Mouse (Mus musculus) left cerebral cortex, adult 18-20 months (tissue): ENCODE measurements around the gene Nek1. TPM values are rescaled to one million over a fixed set of nuclear protein-coding genes. Genes with fewer than 3 reads are reported as not detected.
A peak's percentile ranks its signal among the peaks of the same experiment; 100 is the strongest.

Experiments
- DNase-seq, 2 experiments: peaks; one replicate each; pipeline ENCODE4 v3.0.0; 2021 to 2022; ENCODE audit warnings: low spot score in 2 of 2, mixed read lengths in 1 of 2
- long read RNA-seq, 2 experiments: library from polyadenylated mRNA; stranded (forward); transcript quantifications; one replicate each; pipeline ENCODE4 v2.0.0; 2021
- total RNA-seq, 2 experiments: library from RNA; stranded (reverse); gene quantifications; 2 replicates each; pipeline ENCODE4 v1.2.3; 2021

The Nek1 gene
- total RNA-seq, result 10 to 100 TPM; 26.9 to 30.6 TPM
- long read RNA-seq, experiment 1, full-length matches to known transcripts, result 3 of 3 reads
- long read RNA-seq, experiment 1, partial matches to known transcripts, result 0 of 3 reads
- long read RNA-seq, experiment 1, other reads (novel, unspliced or antisense), result 0 of 3 reads
- long read RNA-seq, experiment 2, full-length matches to known transcripts, result 3 of 8 reads
- long read RNA-seq, experiment 2, partial matches to known transcripts, result 4 of 8 reads
- long read RNA-seq, experiment 2, other reads (novel, unspliced or antisense), result 1 of 8 reads

GRCm38 (mm10) chr8:60992910-60993638, at the start of gene Nek1:
Nek1 (plus strand) TSS chr8:60993195.
- DNase-seq, result peak; percentile 99

- DNase-seq, result no peak
These were observed 45.5 kb upstream of the Nek1 start for GRCm38 (mm10) chr8:60947503-60947902.

- DNase-seq, result no peak
These were observed 43.1 kb upstream of the Nek1 start for GRCm38 (mm10) chr8:60949859-60950258.

- DNase-seq, result no peak
These were observed 41.7 kb upstream of the Nek1 start for GRCm38 (mm10) chr8:60951271-60951670.

- DNase-seq, result no peak
These were observed 41.2 kb upstream of the Nek1 start for GRCm38 (mm10) chr8:60951757-60952156.

GRCm38 (mm10) chr8:60952803-60953202, 40.2 kb upstream of the Nek1 start:
- no peak for DNase-seq

GRCm38 (mm10) chr8:60954281-60955014, 38.5 kb upstream of the Nek1 start:
- peak; percentile 61 to 76 for DNase-seq

- DNase-seq, result no peak
These were observed 36.1 kb upstream of the Nek1 start for GRCm38 (mm10) chr8:60956847-60957246.

- no peak for DNase-seq
These were observed 30.2 kb upstream of the Nek1 start for GRCm38 (mm10) chr8:60962763-60963162.

GRCm38 (mm10) chr8:60963931-60964330, 29.1 kb upstream of the Nek1 start:
- DNase-seq, result no peak

- DNase-seq, result no peak
These were observed 28.5 kb upstream of the Nek1 start for GRCm38 (mm10) chr8:60964518-60964917.

- no peak for DNase-seq
These were observed 27.7 kb upstream of the Nek1 start for GRCm38 (mm10) chr8:60965306-60965705.

GRCm38 (mm10) chr8:60965741-60966140, 27.3 kb upstream of the Nek1 start:
- no peak for DNase-seq

GRCm38 (mm10) chr8:60969091-60969490, 23.9 kb upstream of the Nek1 start:
- DNase-seq, result no peak

GRCm38 (mm10) chr8:60971808-60972207, 21.2 kb upstream of the Nek1 start:
- no peak for DNase-seq

- DNase-seq, result no peak
These were observed 19.5 kb upstream of the Nek1 start for GRCm38 (mm10) chr8:60973448-60973847.

GRCm38 (mm10) chr8:60974837-60975236, 18.2 kb upstream of the Nek1 start:
- DNase-seq, result no peak

GRCm38 (mm10) chr8:60976818-60977217, 16.2 kb upstream of the Nek1 start:
- DNase-seq, result no peak

GRCm38 (mm10) chr8:60978496-60978895, 14.5 kb upstream of the Nek1 start:
- DNase-seq, result no peak

GRCm38 (mm10) chr8:60981388-60981787, 11.6 kb upstream of the Nek1 start:
- no peak for DNase-seq

GRCm38 (mm10) chr8:60982701-60983687, 10.0 kb upstream of the Nek1 start, which contains the start of gene Clcn3:
Clcn3 (minus strand) TSS chr8:60983300.
- DNase-seq, result peak; percentile 97 to 98
